Mouse (Mus musculus) bone marrow, adult 2 months (tissue): Measurements from ENCODE around the gene Bub1b.

ENCODE experiments used
- CTCF ChIP-seq: fragments of 200-500 bp; IDR thresholded peaks from 2 replicates; pipeline ENCODE4 v1.5.1; 2011; ENCODE audit warnings: low read length, control low read depth; ENCODE audit not compliant: control insufficient read depth, insufficient read depth
- POLR2A ChIP-seq: fragments of 200-500 bp; IDR thresholded peaks from 2 replicates; pipeline ENCODE4 v1.6.1; 2011; ENCODE audit warnings: low read depth, mild to moderate bottlenecking, control low read depth, low read length, borderline replicate concordance; ENCODE audit not compliant: control insufficient read depth

DNA sequence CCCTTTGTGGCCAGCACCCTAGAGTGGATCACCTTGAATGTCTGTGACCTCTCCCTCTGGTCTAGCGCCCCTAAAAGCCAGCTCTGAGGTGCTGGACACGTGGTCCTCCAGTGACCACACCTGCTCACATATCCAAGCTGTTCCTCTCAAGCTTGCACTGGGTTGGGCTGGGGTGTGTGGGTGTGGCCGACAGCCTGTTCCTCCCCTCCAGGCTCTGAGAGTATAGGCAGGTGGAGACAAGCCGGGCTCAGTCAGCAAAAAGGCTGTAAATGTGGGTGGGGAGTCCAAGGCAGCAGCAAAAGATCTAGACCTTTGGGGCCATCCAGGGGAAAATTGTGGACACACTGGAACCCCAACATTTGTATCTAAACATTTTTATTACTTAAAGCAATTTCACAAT, 60.4 kb downstream of the Bub1b start:
- TF ChIP-seq POLR2A (no peak), CTCF (no peak)
